Mouse (Mus musculus): ENCODE measurements around the gene Polr3g.

DNA sequence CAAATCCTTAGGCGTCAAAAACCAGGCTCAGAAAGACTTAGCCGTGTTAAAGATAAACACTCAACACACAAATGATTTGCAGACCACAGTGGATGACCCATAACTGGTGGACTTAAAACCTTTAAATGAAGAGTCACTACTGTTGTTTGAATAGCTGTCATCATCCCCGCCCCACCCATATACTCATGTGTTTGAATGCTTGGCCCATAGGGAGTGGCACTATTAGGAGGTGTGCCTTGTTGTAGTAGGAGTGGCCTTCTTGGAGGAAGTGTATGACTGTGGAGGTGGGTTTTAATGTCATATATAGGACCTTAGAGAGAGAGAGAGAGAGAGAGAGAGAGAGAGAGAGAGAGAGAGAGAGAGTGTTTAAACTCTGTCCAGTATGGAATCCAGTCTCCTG is 27.7 kb downstream of the Polr3g start:
- TF ChIP-seq CTCF (IDR thresholded peaks at IDR 0.05; ENCODE audit: insufficient read depth, low read depth, low read length) = no peak
- no peak for TF ChIP-seq POLR2A (IDR thresholded peaks at IDR 0.05; ENCODE audit: insufficient read depth, low read depth, low read length)
